Mouse (Mus musculus) forebrain, embryonic 12.5 days (tissue): Measurements from ENCODE around the gene Heatr1. TPM values are rescaled to one million over a fixed set of nuclear protein-coding genes. Genes with fewer than 3 reads are reported as not detected.

ENCODE experiments used
- ATAC-seq: fragments of 200-750 bp; cut with Nextera tagmentation; 2 replicates; pipeline ENCODE4 v1.8.0; 2017; ENCODE audit warnings: moderate TSS enrichment; ENCODE audit not compliant: low FRiP score
- H3K27ac ChIP-seq: fragments of 300-500 bp; sonication (generic); 2 replicates; pipeline ENCODE4 v1.5.1; 2016; ENCODE audit warnings: mild to moderate bottlenecking
- H3K27me3 ChIP-seq: fragments of 300-500 bp; sonication (generic); 2 replicates; pipeline ENCODE4 v1.6.1; 2016; ENCODE audit warnings: mild to moderate bottlenecking
- H3K36me3 ChIP-seq: fragments of 300-500 bp; sonication (generic); replicated peaks from 2 replicates; pipeline ENCODE4 v1.6.1; 2016; ENCODE audit warnings: mild to moderate bottlenecking
- H3K4me1 ChIP-seq: fragments of 300-500 bp; sonication (generic); 2 replicates; pipeline ENCODE4 v1.6.1; 2016
- H3K4me2 ChIP-seq: fragments of 300-500 bp; sonication (generic); 2 replicates; pipeline ENCODE4 v1.6.1; 2016; ENCODE audit warnings: mild to moderate bottlenecking, moderate library complexity
- H3K4me3 ChIP-seq: fragments of 300-500 bp; sonication (generic); replicated peaks from 2 replicates; pipeline ENCODE4 v1.5.1; 2016; ENCODE audit warnings: mild to moderate bottlenecking
- H3K9ac ChIP-seq: fragments of 300-500 bp; sonication (generic); 2 replicates; pipeline ENCODE4 v1.6.1; 2016; ENCODE audit warnings: mild to moderate bottlenecking
- H3K9me3 ChIP-seq: fragments of 300-500 bp; sonication (generic); 2 replicates; pipeline ENCODE4 v1.6.1; 2016
- WGBS: fragments of 180-500 bp; shearing (Covaris S2); methylation state at CpG from one replicate; pipeline ENCODE4 v1.1.7; 2016; 5-methylcytosine and 5-hydroxymethylcytosine counted together
- polyA plus RNA-seq: library from polyadenylated mRNA; unstranded; fragments of >200 nt; fragmentation: Nextera tagmentation; extraction: Ambion mirVana; gene quantifications from 2 replicates; pipeline ENCODE4 v1.2.1, GENCODE M21; 2016

The Heatr1 gene
- polyA plus RNA-seq, 1 experiment from 2014 or later = 33.7 TPM

DNA sequence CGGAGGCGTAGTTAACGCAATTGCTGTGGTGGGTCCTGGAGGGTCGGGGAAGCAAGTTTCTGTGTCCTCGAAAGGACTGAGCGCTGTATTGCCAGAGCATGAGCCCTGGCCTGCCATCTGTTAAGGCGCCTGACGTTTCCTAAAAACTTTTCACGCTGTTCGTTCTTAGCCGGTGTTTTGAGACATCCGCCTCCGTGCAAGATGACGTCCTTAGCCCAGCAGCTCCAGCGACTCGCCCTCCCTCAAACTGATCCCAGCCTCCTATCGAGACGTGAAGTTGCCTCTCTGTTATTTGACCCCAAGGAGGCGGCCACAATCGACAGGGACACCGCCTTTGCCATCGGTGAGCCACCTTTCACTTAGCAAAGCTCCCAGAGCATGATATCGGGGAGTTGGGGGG is 744 bp downstream of the Heatr1 start:
- under 1% methylated on average over 23 of the region's 23 CpGs for WGBS
- Histone ChIP-seq H3K27me3 (peaks cover 11% of the 10 kb centered on the region), H3K9ac (peak overlapping the region; percentile 69), H3K4me1 (peaks cover 9% of the 10 kb centered on the region), H3K9me3 (no peaks in the 10 kb centered on the region), H3K27ac (no peak overlapping the region), H3K4me2 (peak overlapping the region; percentile 94), H3K36me3 (peaks cover 15% of the 10 kb centered on the region), H3K4me3 (peak overlapping the region; percentile 89)
- ATAC-seq = peak; percentile 10; the same call in 1 of the 2 replicates

DNA sequence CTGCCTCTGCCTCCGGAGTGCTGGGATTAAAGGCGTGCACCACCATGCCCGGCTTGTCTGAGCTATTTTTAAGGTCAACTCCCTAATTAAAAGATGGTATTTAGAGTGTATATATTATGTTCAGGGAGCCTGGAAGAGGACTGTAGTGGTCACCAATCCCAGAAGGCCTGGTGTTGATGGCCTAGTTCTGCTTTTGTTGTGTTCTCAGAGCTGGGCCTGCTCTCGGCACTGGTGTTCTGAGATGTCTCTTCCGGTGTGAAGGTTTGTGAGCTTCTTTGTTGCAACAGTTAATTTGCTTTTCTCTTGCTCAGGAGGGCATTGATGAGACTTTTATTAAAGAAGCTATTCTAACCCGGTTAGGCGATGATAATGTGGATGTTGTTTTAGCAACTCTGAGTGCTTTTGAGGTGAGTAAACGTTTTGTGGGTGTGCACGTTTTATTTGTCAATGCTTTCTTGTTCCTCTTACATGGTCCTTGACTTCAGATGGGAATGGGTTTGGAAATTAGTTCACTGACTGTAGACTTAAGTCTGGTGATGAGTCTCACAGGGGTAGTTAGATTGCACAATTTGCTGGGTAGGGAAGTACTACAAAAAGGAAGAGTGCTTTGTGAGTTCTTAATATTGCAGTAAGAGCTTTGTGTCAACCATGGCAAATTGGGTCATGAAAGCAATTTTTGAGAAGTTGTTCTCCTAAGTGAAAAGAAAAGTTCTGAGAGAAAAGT is 13.7 kb downstream of the Heatr1 start:
- no peaks in the 10 kb centered on the region for H3K9me3 ChIP-seq
- H3K9ac ChIP-seq = no peak overlapping the region
- 78% methylated on average over 9 of the region's 9 CpGs for WGBS
- H3K27me3 ChIP-seq = no peaks in the 10 kb centered on the region
- no peak overlapping the region for H3K4me3 ChIP-seq
- ATAC-seq = no peak
- H3K27ac ChIP-seq = no peak overlapping the region
- H3K4me1 ChIP-seq = no peaks in the 10 kb centered on the region
- H3K4me2 ChIP-seq = no peak overlapping the region
- H3K36me3 ChIP-seq = peaks cover 56% of the 10 kb centered on the region

DNA sequence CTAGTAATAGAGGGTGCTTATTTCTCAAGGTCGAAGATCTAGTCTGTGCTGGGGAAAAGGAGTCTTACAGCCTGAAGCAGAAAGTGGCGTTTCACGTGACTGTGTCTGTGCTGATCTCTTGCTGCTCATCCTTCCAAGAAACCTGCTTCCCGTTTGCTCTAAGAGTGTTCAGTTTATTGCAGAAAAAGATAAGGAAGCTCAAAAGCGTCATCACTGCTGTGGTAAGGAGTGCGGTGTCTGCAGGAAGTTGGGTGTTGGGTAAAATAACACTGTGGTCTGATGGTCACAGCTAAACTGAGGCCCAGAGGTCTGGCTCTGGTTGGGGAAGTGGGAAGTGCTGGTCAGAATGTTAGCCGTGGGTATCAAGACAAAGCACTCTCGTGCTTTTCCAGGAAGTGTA is 17.2 kb downstream of the Heatr1 start:
- H3K4me3 ChIP-seq = no peak overlapping the region
- H3K27me3 ChIP-seq = no peaks in the 10 kb centered on the region
- ATAC-seq = no peak
- H3K9me3 ChIP-seq = no peaks in the 10 kb centered on the region
- no peak overlapping the region for H3K9ac ChIP-seq
- H3K36me3 ChIP-seq = peaks cover 68% of the 10 kb centered on the region
- H3K27ac ChIP-seq = no peak overlapping the region
- no peaks in the 10 kb centered on the region for H3K4me1 ChIP-seq
- WGBS = 93% methylated on average over 8 of the region's 8 CpGs
- H3K4me2 ChIP-seq = no peak overlapping the region

- H3K9ac ChIP-seq = no peak overlapping the region
- no peaks in the 10 kb centered on the region for H3K9me3 ChIP-seq
- no peak overlapping the region for H3K4me2 ChIP-seq
- H3K27me3 ChIP-seq = no peaks in the 10 kb centered on the region
- H3K27ac ChIP-seq = no peak overlapping the region
- no peak overlapping the region for H3K4me3 ChIP-seq
- H3K36me3 ChIP-seq = peaks cover 88% of the 10 kb centered on the region
- WGBS = 97% methylated on average over 9 of the region's 9 CpGs
- no peak for ATAC-seq
- no peaks in the 10 kb centered on the region for H3K4me1 ChIP-seq
Measured at GRCm38 (mm10) chr13:12420596-12420995, 25.8 kb downstream of the Heatr1 start.

DNA sequence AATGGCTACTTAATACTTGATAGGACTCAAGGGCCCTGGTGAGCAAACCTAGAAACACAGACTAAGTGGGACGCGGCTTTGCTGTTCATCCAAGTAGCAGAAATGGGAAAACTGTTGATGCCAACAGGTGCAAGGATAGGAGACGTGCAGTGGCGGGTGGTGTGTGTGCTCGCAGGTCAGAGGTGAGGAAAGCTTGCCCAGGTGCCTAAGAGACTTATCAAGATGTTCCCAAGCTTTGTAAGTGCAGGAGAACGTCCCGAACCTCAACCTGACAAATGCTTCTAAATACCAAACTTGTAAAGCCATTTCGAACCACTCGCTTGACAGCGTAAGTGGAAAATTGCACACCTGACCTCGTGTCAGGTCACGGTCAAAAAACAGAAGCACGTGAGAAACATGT is 33.7 kb downstream of the Heatr1 start:
- no peaks in the 10 kb centered on the region for H3K4me1 ChIP-seq
- H3K4me2 ChIP-seq = no peak overlapping the region
- no peak for ATAC-seq
- 95% methylated on average over 13 of the region's 13 CpGs for WGBS
- no peak overlapping the region for H3K4me3 ChIP-seq
- peaks cover 89% of the 10 kb centered on the region for H3K36me3 ChIP-seq
- H3K9me3 ChIP-seq = no peaks in the 10 kb centered on the region
- H3K27ac ChIP-seq = no peak overlapping the region
- no peaks in the 10 kb centered on the region for H3K27me3 ChIP-seq
- H3K9ac ChIP-seq = no peak overlapping the region

DNA sequence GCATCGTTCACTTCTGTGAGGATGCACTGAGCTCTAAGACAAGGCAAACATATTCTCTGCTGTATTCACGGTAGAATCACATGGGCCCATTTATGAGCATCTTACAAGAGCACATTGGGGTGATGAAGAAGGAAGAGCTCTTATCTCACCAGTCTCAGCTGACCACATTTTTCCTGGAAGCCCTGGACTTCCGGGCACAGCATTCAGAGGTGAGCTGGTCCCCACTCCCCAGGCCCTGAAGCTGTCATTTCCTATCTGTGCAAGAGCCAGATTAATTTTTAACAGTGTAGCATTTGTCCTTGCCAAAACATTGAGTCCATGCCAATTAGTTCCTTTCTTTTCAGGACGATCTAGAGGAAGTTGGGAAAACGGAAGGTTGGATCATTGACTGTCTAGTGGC is 39.0 kb downstream of the Heatr1 start:
- Histone ChIP-seq H3K36me3 (peaks cover 89% of the 10 kb centered on the region), H3K9ac (no peak overlapping the region), H3K9me3 (no peaks in the 10 kb centered on the region), H3K27me3 (no peaks in the 10 kb centered on the region), H3K4me2 (no peak overlapping the region), H3K4me3 (no peak overlapping the region), H3K27ac (no peak overlapping the region), H3K4me1 (no peaks in the 10 kb centered on the region)
- WGBS = 94% methylated on average over 5 of the region's 5 CpGs
- ATAC-seq = no peak

GRCm38 (mm10) chr13:12439586-12439985 is 44.8 kb downstream of the Heatr1 start:
- ATAC-seq = no peak
- Histone ChIP-seq H3K9ac (no peak overlapping the region), H3K9me3 (no peaks in the 10 kb centered on the region), H3K4me3 (no peak overlapping the region), H3K36me3 (peaks cover 66% of the 10 kb centered on the region), H3K27me3 (no peaks in the 10 kb centered on the region), H3K4me2 (no peak overlapping the region), H3K4me1 (no peaks in the 10 kb centered on the region), H3K27ac (no peak overlapping the region)
- WGBS = 96% methylated on average over 3 of the region's 3 CpGs

DNA sequence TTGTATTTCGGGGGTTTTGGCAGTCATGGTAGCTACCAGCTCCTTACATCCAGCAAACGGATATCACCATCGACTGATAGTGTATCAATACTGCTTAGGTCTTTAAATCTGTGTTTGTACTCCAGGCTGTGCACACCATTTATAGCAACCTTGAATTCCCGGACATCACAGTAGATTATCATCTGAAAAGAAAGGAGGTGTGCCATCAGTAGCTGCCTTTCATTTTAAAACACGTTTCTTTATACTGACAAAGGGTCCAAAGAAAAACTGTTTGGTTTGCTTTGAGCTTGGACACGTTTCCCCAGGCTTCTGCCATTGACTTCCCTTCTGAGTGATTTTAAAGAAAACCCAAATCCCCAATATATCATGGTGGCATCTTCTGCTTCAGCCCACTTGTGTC is 46.0 kb downstream of the Heatr1 start:
- no peak for ATAC-seq
- H3K9ac ChIP-seq = no peak overlapping the region
- H3K4me1 ChIP-seq = no peaks in the 10 kb centered on the region
- WGBS = 90% methylated on average over 6 of the region's 6 CpGs
- H3K27ac ChIP-seq = no peak overlapping the region
- no peak overlapping the region for H3K4me2 ChIP-seq
- H3K4me3 ChIP-seq = no peak overlapping the region
- H3K36me3 ChIP-seq = peaks cover 53% of the 10 kb centered on the region
- H3K9me3 ChIP-seq = no peaks in the 10 kb centered on the region
- no peaks in the 10 kb centered on the region for H3K27me3 ChIP-seq

- WGBS = 80% methylated on average over 2 of the region's 2 CpGs
- no peak overlapping the region for H3K4me3 ChIP-seq
- H3K4me2 ChIP-seq = no peak overlapping the region
- H3K27ac ChIP-seq = no peak overlapping the region
- H3K9ac ChIP-seq = no peak overlapping the region
- H3K9me3 ChIP-seq = no peaks in the 10 kb centered on the region
- no peaks in the 10 kb centered on the region for H3K4me1 ChIP-seq
- peaks cover 42% of the 10 kb centered on the region for H3K36me3 ChIP-seq
- no peaks in the 10 kb centered on the region for H3K27me3 ChIP-seq
- no peak for ATAC-seq
Measured at GRCm38 (mm10) chr13:12442008-12442587, 47.3 kb downstream of the Heatr1 start.

GRCm38 (mm10) chr13:12453150-12453549 is 58.3 kb downstream of the Heatr1 start:
- Histone ChIP-seq H3K9me3 (no peaks in the 10 kb centered on the region), H3K27ac (no peak overlapping the region), H3K36me3 (no peaks in the 10 kb centered on the region), H3K4me3 (no peak overlapping the region), H3K27me3 (no peaks in the 10 kb centered on the region), H3K4me2 (no peak overlapping the region), H3K4me1 (no peaks in the 10 kb centered on the region), H3K9ac (no peak overlapping the region)
- no peak for ATAC-seq
- WGBS = 90% methylated on average over 14 of the region's 14 CpGs

DNA sequence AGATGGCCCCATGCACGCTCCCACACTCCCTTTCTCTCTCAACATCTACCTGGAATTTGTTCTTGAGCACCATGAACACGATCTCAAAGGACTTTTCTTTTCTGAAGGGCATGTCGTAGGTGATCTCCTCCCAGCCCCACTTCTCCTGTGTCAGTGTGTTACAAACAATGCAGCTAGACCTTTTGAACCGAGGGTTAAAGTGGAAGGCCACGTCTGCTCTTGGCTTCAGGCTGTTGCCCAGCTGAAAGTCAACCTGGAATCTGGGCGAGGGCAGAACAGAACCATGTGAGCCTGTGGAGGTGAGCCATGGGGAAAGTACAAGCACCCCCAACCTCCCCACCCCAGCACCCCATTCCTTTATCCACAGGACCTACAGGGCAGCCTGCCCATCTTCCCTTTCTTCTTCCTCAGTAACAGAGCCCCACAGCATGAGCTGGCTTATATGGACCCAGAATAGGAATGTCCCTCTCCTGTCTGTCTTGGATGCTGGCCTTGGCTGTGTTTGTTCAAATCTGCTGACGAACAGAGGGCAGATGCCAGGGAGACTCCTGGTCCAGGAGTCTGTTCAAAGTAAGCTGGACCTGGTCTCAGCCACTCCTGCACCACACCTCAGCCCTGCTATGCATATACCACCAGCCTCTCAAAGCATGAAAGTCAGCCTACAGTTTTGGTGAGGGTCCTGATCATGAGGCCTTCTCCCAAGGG is 60.0 kb downstream of the Heatr1 start:
- no peak overlapping the region for H3K4me3 ChIP-seq
- no peak overlapping the region for H3K27ac ChIP-seq
- no peak overlapping the region for H3K9ac ChIP-seq
- 78% methylated on average over 7 of the region's 7 CpGs for WGBS
- no peak overlapping the region for H3K4me2 ChIP-seq
- no peaks in the 10 kb centered on the region for H3K27me3 ChIP-seq
- no peaks in the 10 kb centered on the region for H3K9me3 ChIP-seq
- no peaks in the 10 kb centered on the region for H3K36me3 ChIP-seq
- no peak for ATAC-seq
- H3K4me1 ChIP-seq = no peaks in the 10 kb centered on the region

DNA sequence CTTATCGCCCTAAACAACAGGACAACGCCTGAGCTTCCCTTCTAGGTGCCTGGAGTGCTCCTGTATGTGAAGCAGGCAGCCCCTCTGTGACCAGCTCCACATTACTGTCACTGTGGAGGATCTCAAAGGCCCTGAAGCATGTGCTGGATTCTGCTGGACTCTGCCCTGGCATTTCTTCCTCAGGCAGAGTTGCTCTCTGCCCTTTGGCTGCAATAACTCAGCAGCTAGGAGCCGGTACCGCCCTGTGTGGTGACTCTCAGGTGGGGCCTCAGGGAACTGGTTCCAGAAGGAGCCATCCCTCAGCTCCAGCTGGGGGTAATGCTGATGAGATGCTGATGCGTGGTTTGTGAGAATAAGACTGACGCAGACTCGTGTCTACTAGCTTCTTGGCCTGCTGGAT is 61.9 kb downstream of the Heatr1 start:
- Histone ChIP-seq H3K9ac (no peak overlapping the region), H3K4me3 (no peak overlapping the region), H3K9me3 (no peaks in the 10 kb centered on the region), H3K27me3 (no peaks in the 10 kb centered on the region), H3K36me3 (no peaks in the 10 kb centered on the region), H3K27ac (no peak overlapping the region), H3K4me2 (no peak overlapping the region), H3K4me1 (peaks cover under 1% of the 10 kb centered on the region; the same call in 1 of the 2 replicates)
- ATAC-seq = no peak
- 75% methylated on average over 7 of the region's 7 CpGs for WGBS
